Mouse (Mus musculus) forebrain, embryonic 11.5 days (tissue): ENCODE measurements around the gene Ddx6. TPM values are rescaled to one million over a fixed set of nuclear protein-coding genes. Genes with fewer than 3 reads are reported as not detected.

ENCODE experiments used
- ATAC-seq: fragments of 200-750 bp; cut with Nextera tagmentation; replicated peaks from 2 replicates; pipeline ENCODE4 v1.8.0; 2017; ENCODE audit warnings: moderate TSS enrichment; ENCODE audit not compliant: low FRiP score
- DNase-seq: peaks from one replicate; pipeline ENCODE4 v3.0.0-alpha.2; 2017; ENCODE audit warnings: low spot score
- H3K27ac ChIP-seq: fragments of 300-500 bp; sonication (generic); 2 replicates; pipeline ENCODE4 v1.5.1; 2014; ENCODE audit warnings: low read depth, low read length
- H3K27me3 ChIP-seq: fragments of 300-500 bp; sonication (generic); 2 replicates; pipeline ENCODE4 v1.6.1; 2014; ENCODE audit warnings: mild to moderate bottlenecking, low read length, mixed read lengths; ENCODE audit not compliant: control insufficient read depth, insufficient read depth
- H3K36me3 ChIP-seq: fragments of 300-500 bp; sonication (generic); 2 replicates; pipeline ENCODE4 v1.6.1; 2014; ENCODE audit warnings: mild to moderate bottlenecking, low read length, moderate library complexity, mixed read lengths; ENCODE audit not compliant: control insufficient read depth, insufficient read depth
- H3K4me1 ChIP-seq: fragments of 300-500 bp; sonication (generic); replicated peaks from 2 replicates; pipeline ENCODE4 v1.6.1; 2014; ENCODE audit warnings: low read length, mixed read lengths; ENCODE audit not compliant: control insufficient read depth, insufficient read depth
- H3K4me2 ChIP-seq: fragments of 300-500 bp; sonication (generic); 2 replicates; pipeline ENCODE4 v1.6.1; 2014; ENCODE audit warnings: low read depth, mild to moderate bottlenecking, low read length, moderate library complexity, mixed read lengths; ENCODE audit not compliant: severe bottlenecking
- H3K4me3 ChIP-seq: fragments of 300-500 bp; sonication (generic); 2 replicates; pipeline ENCODE4 v1.5.1; 2014; ENCODE audit warnings: low read depth, low read length
- H3K9ac ChIP-seq: fragments of 300-500 bp; sonication (generic); 2 replicates; pipeline ENCODE4 v1.6.1; 2014; ENCODE audit warnings: low read length
- H3K9me3 ChIP-seq: fragments of 300-500 bp; sonication (generic); 2 replicates; pipeline ENCODE4 v1.6.1; 2016; ENCODE audit warnings: low read length, mixed read lengths; ENCODE audit not compliant: control insufficient read depth
- WGBS: fragments of 180-500 bp; shearing (Covaris S2); extraction: QIAGEN DNeasy Blood & Tissue Kit; methylation state at CpG from one replicate; pipeline ENCODE4 v1.1.7; 2014; 5-methylcytosine and 5-hydroxymethylcytosine counted together
- polyA plus RNA-seq: library from polyadenylated mRNA; unstranded; fragments of >200 nt; fragmentation: Nextera tagmentation; extraction: Ambion mirVana; gene quantifications from 2 replicates; pipeline ENCODE4 v1.2.1, GENCODE M21; 2014

The Ddx6 gene
- 16.2 and 17.2 TPM in 2 replicates for polyA plus RNA-seq

DNA sequence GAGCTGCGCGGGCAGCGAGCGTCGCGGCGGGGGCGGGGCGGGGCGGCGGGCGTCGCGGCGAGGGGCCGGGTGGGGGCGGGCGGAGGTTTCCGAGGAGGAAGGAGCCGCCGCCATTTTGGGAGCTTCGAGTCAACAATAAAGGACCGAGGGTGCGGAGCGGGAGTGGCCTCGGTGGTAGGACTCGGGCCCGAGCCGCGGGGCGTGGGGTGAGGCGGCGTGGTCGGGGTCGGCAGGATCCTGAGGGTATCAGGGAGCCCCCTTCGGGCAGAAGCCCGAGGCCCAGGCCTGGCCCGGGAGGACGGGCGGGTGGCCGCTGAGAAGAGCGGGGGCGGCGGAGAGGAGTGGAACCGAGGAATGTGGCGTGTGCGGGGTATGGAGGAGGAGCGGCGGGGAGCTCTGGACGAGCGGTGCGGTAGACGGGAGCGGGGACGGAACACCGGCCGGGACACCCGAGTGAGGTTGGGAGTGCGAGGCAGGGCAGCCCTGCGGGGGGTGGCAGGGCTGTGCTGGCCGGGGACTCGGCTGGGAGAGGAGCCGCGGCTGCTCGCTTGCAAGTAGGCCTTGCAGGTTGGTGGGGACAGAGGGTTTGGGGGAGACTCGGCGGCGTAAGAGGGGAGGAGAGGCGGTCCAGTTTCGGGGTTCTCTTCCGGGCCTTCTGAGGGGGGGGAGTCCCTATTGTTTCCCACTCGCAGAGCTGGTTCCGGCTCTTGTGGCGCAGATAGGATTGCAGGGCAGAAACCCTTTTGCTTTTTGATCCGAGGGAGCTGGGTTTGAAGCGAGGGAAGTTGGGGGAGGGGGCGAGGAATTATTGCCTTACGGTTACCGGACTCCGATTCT lies at the start of gene Ddx6:
Gene Ddx6 (plus strand): TSS at position 114 of the 837 bp plus-strand sequence.
- Histone ChIP-seq H3K4me3 (peak within 1 kb of the TSS; percentile 100), H3K36me3 (peaks cover 5% of the 10 kb centered on the region; the same call in 1 of the 2 replicates), H3K9me3 (no peaks in the 10 kb centered on the region), H3K4me1 (peaks cover 8% of the 10 kb centered on the region; the same call in 1 of the 2 replicates), H3K9ac (peak within 1 kb of the TSS; percentile 100), H3K27me3 (no peaks in the 10 kb centered on the region), H3K27ac (peak within 1 kb of the TSS; percentile 95), H3K4me2 (peak within 1 kb of the TSS; percentile 80)
- under 1% methylated on average over 69 of the region's 80 CpGs for WGBS
- ATAC-seq, result peak; percentile 49
- peak; percentile 90 for DNase-seq

DNA sequence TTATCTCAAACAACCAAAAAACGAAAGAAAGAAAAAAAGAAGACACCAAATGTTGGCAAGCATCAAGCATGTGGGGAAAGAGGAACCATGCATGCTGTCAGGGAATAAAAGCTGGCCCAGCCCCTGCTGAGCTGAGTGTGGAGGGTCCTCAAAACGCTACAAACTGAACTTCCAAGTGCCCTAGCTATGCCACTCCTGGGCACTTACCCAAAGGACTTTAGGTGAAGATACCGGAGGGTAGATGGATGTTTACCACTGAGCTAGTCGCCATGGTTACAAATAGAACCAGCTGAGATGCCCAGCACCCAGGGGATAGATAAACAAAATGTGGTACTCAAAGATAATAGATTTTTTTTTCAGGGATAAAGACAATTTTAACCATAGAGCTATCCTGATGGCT lies 43.1 kb upstream of the Ddx6 start, which contains the start of gene Cxcr5:
Gene Cxcr5 (minus strand): TSS at position 281 of the 400 bp plus-strand sequence.
- WGBS, result 78% methylated on average over 4 of the region's 4 CpGs
- Histone ChIP-seq H3K36me3 (no peaks in the 10 kb centered on the region), H3K9me3 (no peaks in the 10 kb centered on the region), H3K27ac (no peak within 1 kb of the TSS), H3K4me1 (no peaks in the 10 kb centered on the region), H3K9ac (no peak within 1 kb of the TSS), H3K4me2 (no peak within 1 kb of the TSS), H3K27me3 (no peaks in the 10 kb centered on the region), H3K4me3 (no peak within 1 kb of the TSS)
- no peak for DNase-seq
- ATAC-seq, result no peak

DNA sequence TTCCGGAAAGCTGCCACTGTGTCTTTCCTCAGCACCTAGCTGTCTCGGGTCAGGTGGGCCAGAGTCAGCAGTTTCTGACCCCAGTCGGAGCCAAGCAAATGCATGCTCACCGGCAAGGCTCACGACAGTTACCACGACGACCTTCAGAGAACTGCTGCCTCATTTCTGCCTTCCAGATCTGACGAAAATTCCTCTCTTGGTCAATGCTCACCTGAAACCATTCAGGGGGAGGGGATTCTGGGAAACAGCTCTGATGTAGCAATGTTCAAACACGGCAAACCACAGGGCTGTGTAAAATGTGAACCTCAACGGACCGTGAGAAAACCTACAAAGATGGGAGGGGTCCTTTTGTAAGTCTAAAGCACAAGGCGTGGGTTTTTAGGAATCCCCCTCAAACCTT lies 41.8 kb upstream of the Ddx6 start:
- Histone ChIP-seq H3K9ac (no peak overlapping the region), H3K36me3 (no peaks in the 10 kb centered on the region), H3K27me3 (no peaks in the 10 kb centered on the region), H3K27ac (no peak overlapping the region), H3K4me1 (no peaks in the 10 kb centered on the region), H3K9me3 (no peaks in the 10 kb centered on the region), H3K4me2 (no peak overlapping the region), H3K4me3 (no peak overlapping the region)
- WGBS, result 61% methylated on average over 12 of the region's 12 CpGs
- no peak for DNase-seq
- no peak for ATAC-seq

DNA sequence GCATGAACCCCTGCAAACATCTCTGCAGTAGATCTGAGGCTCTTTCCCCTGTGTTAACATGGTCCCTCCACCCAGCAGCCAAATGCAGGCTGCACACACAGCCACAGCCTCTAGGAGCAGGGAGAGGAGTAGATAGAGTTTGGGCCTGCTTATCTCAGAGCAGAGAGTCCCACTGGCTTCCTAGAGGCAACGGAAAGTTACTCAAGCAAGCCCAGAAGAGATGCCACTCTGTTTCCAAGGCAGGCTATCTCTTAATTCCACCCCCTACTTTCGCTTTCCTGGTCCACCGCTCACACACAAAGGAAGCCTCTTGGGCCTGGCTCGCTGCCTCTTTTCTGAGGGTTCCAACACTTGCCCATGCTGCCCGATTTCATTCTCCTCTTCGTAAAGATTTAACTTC lies 39.3 kb upstream of the Ddx6 start:
- no peak for DNase-seq
- 21% methylated on average over 6 of the region's 6 CpGs for WGBS

DNA sequence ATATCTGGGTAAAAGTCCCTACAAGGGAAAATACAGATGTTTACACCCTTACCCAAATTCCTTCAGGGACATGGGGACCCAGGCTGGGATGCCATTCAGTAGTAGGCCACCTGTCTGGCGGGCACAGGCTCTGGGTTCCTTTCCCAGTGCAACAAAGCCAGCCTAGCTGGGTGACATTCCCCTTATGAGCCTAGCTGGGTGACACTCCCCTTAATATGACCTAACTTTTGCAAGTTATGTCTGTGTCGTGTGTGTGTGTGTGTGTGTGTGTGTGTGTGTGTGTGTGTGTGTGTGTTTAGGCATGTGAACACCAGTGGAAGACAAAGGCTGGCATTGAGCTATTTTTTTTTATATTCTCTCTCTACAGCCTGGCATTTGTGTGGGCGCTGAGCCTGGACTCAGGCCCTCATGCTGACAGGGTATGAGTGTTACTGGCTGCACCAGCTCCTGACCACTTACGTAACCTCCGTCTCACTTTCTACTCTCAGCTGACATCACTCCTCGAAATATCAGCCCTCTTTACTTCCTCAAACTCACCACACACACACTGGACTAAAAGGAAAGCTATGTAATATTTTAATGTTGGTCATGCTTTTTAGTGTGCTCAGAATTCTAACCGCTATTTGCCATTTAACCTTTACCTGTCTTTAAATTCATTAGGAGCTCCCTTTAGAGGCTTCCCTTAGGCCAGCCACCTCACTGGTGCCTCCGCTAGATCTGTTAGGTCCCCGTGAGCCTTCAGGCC lies 37.2 kb upstream of the Ddx6 start:
- WGBS, result 81% methylated on average over 9 of the region's 9 CpGs
- no peak overlapping the region for H3K27ac ChIP-seq

More for the DNA sequence above, 39.3 kb upstream of the Ddx6 start:
- no peaks in the 10 kb centered on the region for H3K27me3 ChIP-seq
- no peak overlapping the region for H3K27ac ChIP-seq
- no peak overlapping the region for H3K4me3 ChIP-seq
- H3K4me2 ChIP-seq, result no peak overlapping the region
- no peaks in the 10 kb centered on the region for H3K9me3 ChIP-seq
- no peak overlapping the region for H3K9ac ChIP-seq
- H3K4me1 ChIP-seq, result no peaks in the 10 kb centered on the region
- no peaks in the 10 kb centered on the region for H3K36me3 ChIP-seq
- ATAC-seq, result no peak

DNA sequence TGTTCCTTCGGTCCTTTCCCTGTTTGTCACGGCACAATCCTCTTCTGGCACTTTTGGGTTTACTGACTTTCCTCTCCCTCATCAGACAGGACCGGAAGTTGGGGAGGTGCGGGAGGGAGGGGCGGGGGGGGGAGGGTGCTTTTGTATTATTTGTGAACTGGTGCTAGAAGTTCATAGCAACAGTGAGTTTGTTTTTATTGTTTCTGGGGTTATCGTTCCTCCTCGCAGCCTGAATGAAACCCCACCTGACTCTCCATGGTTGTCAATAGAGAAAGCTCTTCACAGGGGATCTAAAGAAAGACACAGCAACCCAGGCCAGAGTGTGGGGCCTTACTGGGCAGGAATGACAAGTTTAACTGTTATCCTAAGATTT lies 36.6 kb upstream of the Ddx6 start:
- 42% methylated on average over 7 of the region's 7 CpGs for WGBS
- no peaks in the 10 kb centered on the region for H3K36me3 ChIP-seq
- no peak for DNase-seq

More for the DNA sequence above, 37.2 kb upstream of the Ddx6 start:
- ATAC-seq (no peak), DNase-seq (no peak)
- H3K36me3 ChIP-seq, result no peaks in the 10 kb centered on the region
- no peaks in the 10 kb centered on the region for H3K27me3 ChIP-seq
- H3K4me3 ChIP-seq, result no peak overlapping the region
- H3K4me2 ChIP-seq, result no peak overlapping the region
- H3K9ac ChIP-seq, result no peak overlapping the region
- H3K4me1 ChIP-seq, result no peaks in the 10 kb centered on the region
- no peaks in the 10 kb centered on the region for H3K9me3 ChIP-seq

DNA sequence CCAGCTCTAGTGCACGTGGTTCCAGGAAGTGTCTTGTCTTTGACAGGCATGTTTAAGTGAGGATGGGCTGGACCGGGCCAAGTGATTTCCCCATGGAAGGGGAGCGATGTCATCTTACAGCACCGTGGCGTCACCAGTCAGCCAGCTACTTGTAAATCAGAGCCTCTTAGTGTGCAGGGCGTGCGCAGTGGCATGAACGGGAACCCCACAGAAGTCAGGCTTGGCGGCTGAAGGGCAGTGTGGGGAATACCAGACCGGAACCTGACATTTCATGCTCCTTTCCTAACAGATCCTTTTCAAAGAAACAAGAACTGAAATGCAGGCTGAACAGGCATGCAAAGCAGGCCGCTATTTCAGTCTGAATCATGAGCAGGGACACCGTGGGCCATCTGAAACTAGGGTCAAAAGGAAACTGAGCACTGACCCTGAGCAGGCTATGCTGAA lies 33.7 kb upstream of the Ddx6 start:
- Histone ChIP-seq H3K4me1 (no peaks in the 10 kb centered on the region), H3K9me3 (no peaks in the 10 kb centered on the region), H3K36me3 (no peaks in the 10 kb centered on the region), H3K4me3 (no peak overlapping the region), H3K27me3 (no peaks in the 10 kb centered on the region), H3K9ac (no peak overlapping the region), H3K27ac (no peak overlapping the region), H3K4me2 (no peak overlapping the region)
- ATAC-seq (no peak), DNase-seq (no peak)
- WGBS, result 91% methylated on average over 12 of the region's 12 CpGs

More for the DNA sequence above, 36.6 kb upstream of the Ddx6 start:
- H3K27me3 ChIP-seq, result no peaks in the 10 kb centered on the region
- H3K27ac ChIP-seq, result no peak overlapping the region
- no peaks in the 10 kb centered on the region for H3K9me3 ChIP-seq
- ATAC-seq, result no peak
- no peak overlapping the region for H3K4me3 ChIP-seq
- no peak overlapping the region for H3K4me2 ChIP-seq
- no peaks in the 10 kb centered on the region for H3K4me1 ChIP-seq
- no peak overlapping the region for H3K9ac ChIP-seq

DNA sequence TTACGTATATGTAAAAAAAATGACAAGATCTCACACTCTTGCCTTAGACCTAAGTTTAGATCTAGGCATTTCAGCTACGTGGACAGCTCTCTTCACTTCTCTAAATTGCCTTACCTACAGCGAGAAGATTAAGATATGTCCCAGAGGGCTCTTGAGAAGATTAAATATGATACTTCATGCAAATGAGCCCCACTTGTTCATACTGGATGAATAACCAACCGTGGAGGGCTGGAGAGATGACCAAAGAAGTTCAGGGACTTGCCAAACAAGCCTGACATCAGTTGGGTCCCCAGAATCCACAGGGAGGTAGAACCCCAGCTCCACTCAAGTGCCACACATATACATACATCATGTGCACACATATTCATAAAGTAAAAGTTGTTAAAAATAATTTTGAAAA lies 31.4 kb upstream of the Ddx6 start:
- no peaks in the 10 kb centered on the region for H3K9me3 ChIP-seq
- ATAC-seq (no peak), DNase-seq (no peak)
- no peak overlapping the region for H3K4me3 ChIP-seq
- H3K4me2 ChIP-seq, result no peak overlapping the region
- WGBS, result 88% methylated on average over 4 of the region's 4 CpGs
- H3K36me3 ChIP-seq, result no peaks in the 10 kb centered on the region
- no peak overlapping the region for H3K27ac ChIP-seq
- H3K4me1 ChIP-seq, result no peaks in the 10 kb centered on the region
- no peak overlapping the region for H3K9ac ChIP-seq
- no peaks in the 10 kb centered on the region for H3K27me3 ChIP-seq
